Mouse (Mus musculus) CH12.LX (cell line): ENCODE results near the gene Hoxa7.

Experiments used
- POLR2A ChIP-seq: IDR thresholded peaks from 2 replicates; pipeline ENCODE4 v1.6.1; 2011; ENCODE audit warnings: low read depth, mild to moderate bottlenecking, improper control_type of control experiment, low read length
- POLR2AphosphoS2 ChIP-seq: IDR thresholded peaks from 2 replicates; pipeline ENCODE4 v1.6.1; 2011; ENCODE audit warnings: low read depth, low read length, improper control_type of control experiment

DNA sequence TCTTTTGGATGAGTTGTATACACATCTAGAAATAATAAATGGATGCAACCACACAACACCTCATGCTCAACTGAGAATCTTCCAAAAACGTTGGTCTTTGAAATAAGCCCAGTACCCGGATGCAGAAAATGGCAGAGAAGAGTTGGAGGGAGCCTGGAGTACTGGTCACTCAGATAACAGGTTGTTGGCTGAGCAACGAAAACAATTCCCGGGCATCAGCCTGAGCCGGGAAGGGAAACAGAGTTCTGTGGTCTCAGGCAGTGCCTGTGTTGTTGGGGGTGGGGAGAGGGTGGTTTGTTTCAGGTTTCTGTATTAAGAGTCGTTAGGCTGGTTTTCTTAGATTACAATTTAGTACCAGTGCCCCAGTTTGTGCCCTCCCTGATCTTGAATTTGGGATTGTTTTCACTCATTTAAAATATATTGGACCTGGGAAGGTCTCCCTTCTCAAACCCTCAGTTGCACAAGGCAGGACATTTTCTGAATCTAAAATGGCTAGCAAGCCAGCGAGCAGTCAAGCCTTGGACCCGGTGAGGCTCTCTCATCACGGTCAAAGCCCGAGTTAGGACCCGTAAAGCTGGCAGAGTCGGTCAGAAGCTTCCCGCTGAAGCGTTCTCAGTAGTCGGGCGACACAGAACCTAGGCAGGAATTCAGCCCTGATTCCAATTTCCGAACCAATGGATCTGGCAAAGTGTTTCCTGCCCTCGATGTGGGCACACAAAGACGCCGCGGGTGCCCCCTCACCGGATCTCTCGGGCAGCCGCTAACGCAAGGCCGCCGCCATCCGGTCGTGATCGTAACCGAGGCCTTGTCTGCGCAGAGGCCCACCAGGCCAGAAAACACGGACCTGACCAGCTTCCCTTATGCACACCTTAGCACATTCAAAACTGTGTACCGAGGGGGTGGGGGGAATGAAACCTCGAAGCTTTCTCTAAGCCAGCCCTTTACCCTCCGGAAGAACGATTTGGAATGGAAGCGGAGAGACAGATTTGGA is 7.1 kb upstream of the Hoxa7 start:
- no peak for TF ChIP-seq POLR2A
- TF ChIP-seq POLR2AphosphoS2, result no peak
